Mouse (Mus musculus) hindbrain, embryonic 13.5 days (tissue): ENCODE results near the gene Rnase2b. TPM values are rescaled to one million over a fixed set of nuclear protein-coding genes. Genes with fewer than 3 reads are reported as not detected.
"Not testable (repeated sequence)": the region's sequence is repeated elsewhere in the genome, so short reads cannot be mapped to it uniquely, and the experiment has no call there.

Experiments
- ATAC-seq: fragments of 200-750 bp; cut with Nextera tagmentation; 2 replicates; pipeline ENCODE4 v1.8.0; 2017; ENCODE audit warnings: moderate TSS enrichment; ENCODE audit not compliant: low FRiP score
- H3K27ac ChIP-seq: fragments of 300-500 bp; sonication (generic); 2 replicates; pipeline ENCODE4 v1.5.1; 2015; ENCODE audit warnings: inconsistent platforms, mild to moderate bottlenecking, moderate library complexity
- H3K27me3 ChIP-seq: fragments of 300-500 bp; sonication (generic); 2 replicates; pipeline ENCODE4 v1.6.1; 2015; ENCODE audit warnings: mild to moderate bottlenecking, inconsistent platforms
- H3K36me3 ChIP-seq: fragments of 300-500 bp; sonication (generic); 2 replicates; pipeline ENCODE4 v1.6.1; 2015; ENCODE audit warnings: mild to moderate bottlenecking, inconsistent platforms
- H3K4me1 ChIP-seq: fragments of 300-500 bp; sonication (generic); replicated peaks from 2 replicates; pipeline ENCODE4 v1.6.1; 2015; ENCODE audit warnings: inconsistent platforms
- H3K4me2 ChIP-seq: fragments of 300-500 bp; sonication (generic); 2 replicates; pipeline ENCODE4 v1.6.1; 2015; ENCODE audit warnings: inconsistent platforms, mild to moderate bottlenecking, moderate library complexity
- H3K4me3 ChIP-seq: fragments of 300-500 bp; sonication (generic); 2 replicates; pipeline ENCODE4 v1.5.1; 2015; ENCODE audit warnings: mild to moderate bottlenecking, inconsistent platforms
- H3K9ac ChIP-seq: fragments of 300-500 bp; sonication (generic); 2 replicates; pipeline ENCODE4 v1.6.1; 2015; ENCODE audit warnings: mild to moderate bottlenecking, inconsistent platforms
- H3K9me3 ChIP-seq: fragments of 300-500 bp; sonication (generic); 2 replicates; pipeline ENCODE4 v1.6.1; 2016; ENCODE audit warnings: inconsistent platforms
- WGBS: fragments of 180-500 bp; shearing (Covaris S2); methylation state at CpG from one replicate; pipeline ENCODE4 v1.1.7; 2015; 5-methylcytosine and 5-hydroxymethylcytosine counted together
- polyA plus RNA-seq: library from polyadenylated mRNA; unstranded; fragments of >200 nt; fragmentation: Nextera tagmentation; extraction: Ambion mirVana; gene quantifications from 2 replicates; pipeline ENCODE4 v1.2.1, GENCODE M21; 2015

Gene Rnase2b
- polyA plus RNA-seq, result not detected in 2 replicates

DNA sequence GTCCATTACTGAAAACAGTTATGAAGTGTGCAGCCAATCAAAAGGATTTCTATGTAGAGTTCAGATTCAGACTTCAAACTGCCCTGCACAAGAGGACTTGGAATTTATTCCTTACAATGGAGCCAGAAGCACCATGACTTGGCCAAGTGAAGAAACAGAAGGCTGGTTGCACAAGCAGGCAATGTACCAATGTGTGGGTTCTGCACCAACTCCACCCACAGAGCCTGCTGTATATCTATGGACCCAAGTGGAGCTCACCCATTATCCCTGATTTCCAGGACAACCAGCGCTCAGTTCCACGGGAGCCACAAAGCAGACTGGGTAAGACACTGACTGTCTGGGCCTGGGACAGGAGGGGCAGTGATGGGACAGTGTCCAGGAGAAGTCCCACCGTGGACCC is at the start of gene Rnase2b:
Rnase2b (plus strand) TSS at position 285 of the 400 bp plus-strand sequence.
- H3K4me2 ChIP-seq, H3K4me1 ChIP-seq, H3K36me3 ChIP-seq, H3K9ac ChIP-seq, H3K27ac ChIP-seq, H3K9me3 ChIP-seq, ATAC-seq, H3K27me3 ChIP-seq, H3K4me3 ChIP-seq: not testable (repeated sequence)
- WGBS, result 100% methylated on average over 3 of the region's 3 CpGs

DNA sequence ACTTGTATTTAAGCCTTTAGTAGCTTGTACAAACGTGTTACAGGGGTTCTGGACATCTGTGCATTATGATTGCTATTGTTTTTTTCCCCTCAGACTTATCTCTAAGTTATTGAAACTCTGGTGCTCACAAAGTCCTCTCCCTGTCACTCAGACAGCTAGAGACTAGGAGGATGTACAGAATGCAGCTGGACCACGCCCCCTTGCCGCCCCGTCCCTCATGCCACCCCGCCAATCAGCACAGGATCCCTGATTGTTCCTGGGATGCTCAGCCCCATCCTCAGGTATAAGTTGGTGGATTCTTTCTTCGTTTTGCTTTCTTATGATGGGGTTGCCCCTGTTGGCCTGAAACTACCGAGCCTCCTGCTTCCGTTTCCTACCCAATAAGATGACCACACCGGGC is 48.6 kb upstream of the Rnase2b start:
- Histone ChIP-seq H3K27me3 (no peaks in the 10 kb centered on the region), H3K4me2 (no peak overlapping the region), H3K9me3 (0 out of 2 replicates have a peak, but pooled peaks cover under 1% of the 10 kb centered on the region), H3K4me3 (no peak overlapping the region), H3K4me1 (no peaks in the 10 kb centered on the region), H3K27ac (no peak overlapping the region), H3K9ac (no peak overlapping the region), H3K36me3 (no peaks in the 10 kb centered on the region)
- WGBS, result 30% methylated on average over 9 of the region's 9 CpGs
- no peak for ATAC-seq

DNA sequence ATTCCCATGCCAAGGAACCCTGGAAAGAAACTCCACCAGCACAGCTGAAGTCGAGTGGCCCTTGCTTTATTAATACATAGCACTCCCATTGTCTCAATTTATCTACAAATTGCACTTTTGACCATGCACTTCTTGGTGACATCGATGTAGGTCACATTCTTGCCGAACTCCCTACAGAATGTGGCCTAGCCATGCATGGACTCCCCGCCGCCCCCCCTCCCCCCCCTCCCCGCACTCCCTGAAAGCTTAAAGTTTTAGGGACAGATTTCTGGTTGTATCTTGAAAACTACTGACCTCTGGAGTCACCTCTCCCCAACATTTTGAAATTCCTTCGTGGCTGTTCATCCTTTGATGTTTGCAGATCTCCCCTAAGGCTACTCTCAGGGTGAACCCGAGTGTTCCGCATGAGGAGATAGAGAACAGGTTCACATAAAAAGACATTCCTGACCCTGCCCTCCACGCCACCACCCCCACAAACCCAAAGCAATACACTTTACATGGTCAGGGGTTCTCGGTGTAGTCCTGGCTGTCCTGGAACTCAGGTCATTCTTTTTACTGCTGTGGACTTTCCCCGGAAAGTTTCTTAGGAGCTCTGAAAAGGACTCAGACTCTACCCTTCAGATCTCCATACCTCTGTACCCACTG is 48.0 kb upstream of the Rnase2b start, which contains the start of gene Eddm3b:
Eddm3b (plus strand) TSS at position 511 of the 645 bp plus-strand sequence.
- H3K27ac ChIP-seq, result no peak within 1 kb of the TSS
- no peak within 1 kb of the TSS for H3K9ac ChIP-seq
- no peaks in the 10 kb centered on the region for H3K27me3 ChIP-seq
- H3K4me2 ChIP-seq, result no peak within 1 kb of the TSS
- no peak within 1 kb of the TSS for H3K4me3 ChIP-seq
- H3K4me1 ChIP-seq, result no peaks in the 10 kb centered on the region
- H3K9me3 ChIP-seq, result peaks cover 6% of the 10 kb centered on the region; the same call in 1 of the 2 replicates
- H3K36me3 ChIP-seq, result no peaks in the 10 kb centered on the region
- 38% methylated on average over 12 of the region's 12 CpGs for WGBS
- ATAC-seq, result no peak

DNA sequence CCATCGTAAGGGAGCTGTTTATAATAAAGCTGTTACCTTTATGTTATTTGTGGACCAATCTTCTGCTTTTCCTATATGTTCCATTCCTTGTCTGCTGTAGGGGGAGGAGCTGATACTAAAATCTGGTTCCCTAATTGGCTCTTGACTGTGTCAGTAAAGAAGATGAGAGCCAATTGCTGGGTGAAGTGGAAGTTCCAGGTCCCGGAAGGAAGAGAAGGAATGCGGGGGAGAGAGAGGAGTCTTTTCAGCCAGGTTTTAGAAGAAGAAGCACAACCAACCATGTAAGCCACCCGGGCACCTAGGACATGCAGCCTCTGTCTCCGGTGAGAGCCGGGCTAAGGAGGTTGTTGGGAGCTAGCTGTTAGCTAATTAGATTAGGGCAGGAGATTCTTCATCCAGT is 36.4 kb upstream of the Rnase2b start:
- no peak for ATAC-seq
- Histone ChIP-seq H3K4me3 (no peak overlapping the region), H3K4me2 (no peak overlapping the region), H3K36me3 (no peaks in the 10 kb centered on the region), H3K27ac (no peak overlapping the region), H3K9ac (no peak overlapping the region), H3K9me3 (no peaks in the 10 kb centered on the region), H3K27me3 (no peaks in the 10 kb centered on the region), H3K4me1 (no peaks in the 10 kb centered on the region; the same call in 1 of the 2 replicates)
- WGBS, result 83% methylated on average over 6 of the region's 6 CpGs

DNA sequence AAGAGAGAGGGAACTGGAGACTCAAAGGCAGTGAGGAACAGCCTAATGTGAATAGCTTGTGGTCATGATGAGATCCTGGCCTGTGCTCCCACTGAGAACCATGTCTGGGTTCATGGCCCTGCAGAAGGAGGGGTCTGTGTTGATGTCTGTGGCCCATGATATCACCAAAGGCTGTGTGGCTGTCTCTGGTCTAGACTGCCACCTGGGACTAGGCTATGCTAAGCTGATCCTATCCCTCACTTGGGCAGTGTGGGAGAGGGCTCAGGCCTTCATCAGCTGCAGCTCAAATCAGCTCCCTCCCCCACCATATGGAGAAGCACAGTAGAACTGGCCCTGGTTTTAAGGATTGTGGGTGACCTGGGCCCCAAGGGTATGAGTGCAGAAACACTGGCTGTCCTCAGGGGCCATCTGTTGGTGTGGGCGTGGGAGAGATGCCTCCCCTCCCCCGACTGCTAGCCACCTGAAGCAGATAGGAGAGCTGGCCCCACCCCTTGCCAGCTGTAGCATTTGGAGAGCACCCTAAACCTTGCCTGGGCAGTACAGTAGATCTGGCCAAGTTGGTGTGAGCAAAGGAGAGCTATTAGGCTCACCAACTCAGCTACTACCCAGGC is 34.3 kb upstream of the Rnase2b start:
- Histone ChIP-seq H3K9ac (no peak overlapping the region), H3K4me2 (no peak overlapping the region), H3K9me3 (no peaks in the 10 kb centered on the region), H3K27ac (no peak overlapping the region), H3K4me3 (no peak overlapping the region), H3K27me3 (no peaks in the 10 kb centered on the region), H3K36me3 (no peaks in the 10 kb centered on the region), H3K4me1 (no peaks in the 10 kb centered on the region)
- WGBS, result 79% methylated on average over 2 of the region's 2 CpGs
- no peak for ATAC-seq

DNA sequence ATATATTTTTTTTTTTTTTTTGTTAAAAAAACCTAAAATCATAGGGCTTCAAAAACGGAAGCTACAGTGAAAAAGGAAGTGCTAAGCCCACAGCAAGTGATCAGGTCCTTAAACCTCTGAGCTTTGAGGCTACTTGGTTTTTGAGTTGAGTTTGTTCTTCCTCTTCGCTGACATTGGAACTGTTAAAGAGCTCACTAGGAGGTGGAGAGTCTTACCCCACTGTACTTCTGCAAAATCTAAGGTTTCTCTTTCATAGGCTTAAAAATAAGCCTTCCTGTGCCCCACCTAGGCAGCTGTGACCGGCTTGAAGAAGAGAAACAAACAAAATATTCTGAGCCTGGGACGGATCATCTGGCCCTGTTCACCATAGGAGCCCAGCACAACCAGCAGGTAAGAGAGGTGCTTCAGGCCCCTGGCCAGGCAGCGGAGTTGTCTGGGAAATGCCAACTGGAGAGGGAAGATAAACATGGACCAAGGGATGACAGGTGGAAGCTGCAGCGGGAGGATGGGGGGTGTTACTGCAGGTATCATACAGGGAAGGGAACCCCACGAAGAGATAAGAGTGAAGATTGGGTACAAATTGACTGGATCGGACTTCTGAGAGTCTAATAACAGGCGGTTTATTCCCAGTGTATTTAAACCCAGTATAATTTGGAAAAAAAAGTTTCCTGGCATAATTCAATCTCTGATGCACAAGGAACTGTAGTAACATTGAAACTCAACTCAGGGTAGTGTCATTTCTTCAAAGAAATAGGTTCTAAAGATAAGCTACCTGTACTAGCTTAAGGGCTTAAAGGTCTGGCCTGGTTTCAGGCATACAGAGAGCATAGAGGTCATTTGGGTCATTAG is 33.1 kb upstream of the Rnase2b start:
- WGBS, result 86% methylated on average over 9 of the region's 9 CpGs
- Histone ChIP-seq H3K4me3 (no peak overlapping the region), H3K4me2 (no peak overlapping the region), H3K9me3 (no peaks in the 10 kb centered on the region), H3K4me1 (no peaks in the 10 kb centered on the region), H3K27ac (no peak overlapping the region), H3K9ac (no peak overlapping the region), H3K27me3 (no peaks in the 10 kb centered on the region), H3K36me3 (no peaks in the 10 kb centered on the region)
- ATAC-seq, result no peak

DNA sequence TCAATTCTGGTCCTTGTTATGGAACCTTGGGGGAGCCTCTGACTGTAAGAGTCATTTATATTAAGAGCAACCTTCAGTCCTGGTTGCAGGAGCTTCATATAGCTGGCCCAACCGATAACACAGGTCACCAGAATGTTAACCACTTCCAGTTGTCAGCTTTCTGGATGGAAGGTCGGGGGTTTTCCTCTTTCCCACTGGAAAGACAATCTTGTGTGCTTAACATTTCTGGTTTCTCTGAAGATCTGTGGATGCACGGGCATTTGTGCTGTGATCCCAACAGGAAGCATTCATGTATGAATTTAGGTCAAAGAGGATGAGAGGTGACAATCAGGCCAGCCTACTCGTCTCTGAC is 32.5 kb upstream of the Rnase2b start:
- WGBS, result 78% methylated on average over 4 of the region's 4 CpGs
- no peak for ATAC-seq
- H3K4me3 ChIP-seq, result no peak overlapping the region
- no peaks in the 10 kb centered on the region for H3K4me1 ChIP-seq
- no peaks in the 10 kb centered on the region for H3K27me3 ChIP-seq
- no peaks in the 10 kb centered on the region for H3K9me3 ChIP-seq
- no peak overlapping the region for H3K9ac ChIP-seq
- no peak overlapping the region for H3K4me2 ChIP-seq
- no peaks in the 10 kb centered on the region for H3K36me3 ChIP-seq
- H3K27ac ChIP-seq, result no peak overlapping the region

DNA sequence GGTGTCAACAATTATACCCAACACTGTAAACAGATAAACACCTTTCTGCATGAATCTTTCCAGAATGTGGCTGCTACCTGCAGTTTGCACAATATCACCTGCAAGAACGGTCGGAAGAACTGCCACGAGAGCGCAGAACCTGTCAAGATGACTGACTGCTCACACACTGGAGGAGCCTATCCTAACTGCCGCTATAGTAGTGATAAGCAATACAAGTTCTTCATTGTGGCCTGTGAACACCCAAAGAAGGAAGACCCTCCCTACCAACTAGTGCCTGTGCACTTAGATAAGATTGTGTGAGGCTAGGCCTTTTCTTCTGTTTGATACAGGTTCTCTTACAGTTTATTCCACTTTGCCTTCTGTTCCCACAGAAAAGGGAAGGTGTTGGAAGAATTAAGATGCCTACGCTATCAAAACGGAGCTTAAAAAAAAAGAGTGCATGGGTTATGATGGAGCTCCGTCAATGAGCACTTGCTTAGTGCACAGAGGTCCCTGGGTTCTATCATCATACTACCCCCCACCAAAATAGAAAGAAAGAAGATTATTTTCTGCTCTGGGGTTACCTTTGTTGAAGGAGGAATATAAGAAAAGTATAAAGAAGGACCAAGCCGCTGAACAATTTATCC is 31.6 kb upstream of the Rnase2b start:
- no peaks in the 10 kb centered on the region for H3K36me3 ChIP-seq
- ATAC-seq, result no peak
- 92% methylated on average over 9 of the region's 9 CpGs for WGBS
- no peak overlapping the region for H3K4me3 ChIP-seq
- H3K27me3 ChIP-seq, result no peaks in the 10 kb centered on the region
- H3K27ac ChIP-seq, result no peak overlapping the region
- no peak overlapping the region for H3K9ac ChIP-seq
- H3K9me3 ChIP-seq, result no peaks in the 10 kb centered on the region
- H3K4me1 ChIP-seq, result no peaks in the 10 kb centered on the region
- H3K4me2 ChIP-seq, result no peak overlapping the region

DNA sequence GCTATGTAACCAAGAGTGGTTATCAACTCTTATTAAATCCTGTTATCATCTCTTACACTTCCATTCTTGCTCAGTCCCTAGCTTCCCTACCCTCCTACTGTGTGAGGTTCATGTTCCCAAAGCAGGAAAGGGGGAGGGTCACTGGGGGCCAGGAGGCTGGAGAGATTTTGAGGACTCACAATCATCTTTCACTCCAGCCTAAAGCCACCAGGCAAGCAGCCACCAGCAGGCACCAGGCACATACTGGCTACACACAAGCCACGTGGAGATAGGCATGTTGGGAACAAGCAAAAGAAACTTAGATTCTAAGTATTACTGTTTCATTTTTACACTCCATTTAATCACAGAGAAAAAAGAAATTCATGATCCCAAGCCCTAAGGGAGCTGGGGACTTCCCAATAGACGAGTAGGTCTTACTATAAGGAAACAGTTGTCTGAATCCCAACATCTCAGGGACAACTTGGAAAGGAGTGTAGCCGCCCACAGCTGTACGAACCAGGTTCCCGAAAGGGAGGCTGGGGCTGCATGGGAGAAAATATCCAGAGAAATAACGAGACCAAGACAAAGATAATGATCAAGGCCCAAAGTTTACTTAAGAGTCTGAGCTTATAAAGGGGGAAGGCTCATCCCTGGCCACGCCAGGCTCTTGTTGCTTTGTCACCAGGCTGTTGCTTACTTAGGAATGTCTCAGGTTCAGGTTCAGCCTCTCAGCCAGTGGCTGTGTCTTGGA is 30.8 kb upstream of the Rnase2b start:
- no peaks in the 10 kb centered on the region for H3K4me1 ChIP-seq
- no peak for ATAC-seq
- no peaks in the 10 kb centered on the region for H3K27me3 ChIP-seq
- 84% methylated on average over 7 of the region's 7 CpGs for WGBS
- H3K4me3 ChIP-seq, result no peak overlapping the region
- H3K9me3 ChIP-seq, result no peaks in the 10 kb centered on the region
- no peak overlapping the region for H3K27ac ChIP-seq
- H3K36me3 ChIP-seq, result no peaks in the 10 kb centered on the region
- H3K4me2 ChIP-seq, result no peak overlapping the region
- H3K9ac ChIP-seq, result no peak overlapping the region

DNA sequence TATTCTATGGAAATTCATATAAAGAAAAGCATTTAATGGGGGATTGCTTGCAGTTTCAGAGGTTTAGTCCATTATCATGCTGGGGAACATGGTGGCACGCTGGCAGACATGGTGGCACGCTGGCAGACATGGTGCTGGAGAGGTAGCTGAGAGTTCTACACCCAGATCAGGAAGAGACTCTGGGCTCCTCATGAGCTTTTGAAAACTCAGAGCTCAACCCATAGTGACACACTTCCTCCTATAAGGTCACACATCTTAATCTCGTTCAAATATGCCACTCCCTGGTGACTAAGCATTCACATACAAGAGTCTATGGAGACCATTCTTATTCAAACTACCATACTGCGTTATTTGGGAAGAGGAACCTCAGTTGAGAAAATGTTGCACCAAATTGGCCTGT is 29.7 kb upstream of the Rnase2b start:
- Histone ChIP-seq H3K27me3 (no peaks in the 10 kb centered on the region), H3K4me1 (no peaks in the 10 kb centered on the region), H3K9ac (no peak overlapping the region), H3K4me2 (no peak overlapping the region), H3K36me3 (no peaks in the 10 kb centered on the region), H3K27ac (no peak overlapping the region), H3K4me3 (no peak overlapping the region), H3K9me3 (no peaks in the 10 kb centered on the region)
- WGBS, result 93% methylated on average over 4 of the region's 4 CpGs
- no peak for ATAC-seq

DNA sequence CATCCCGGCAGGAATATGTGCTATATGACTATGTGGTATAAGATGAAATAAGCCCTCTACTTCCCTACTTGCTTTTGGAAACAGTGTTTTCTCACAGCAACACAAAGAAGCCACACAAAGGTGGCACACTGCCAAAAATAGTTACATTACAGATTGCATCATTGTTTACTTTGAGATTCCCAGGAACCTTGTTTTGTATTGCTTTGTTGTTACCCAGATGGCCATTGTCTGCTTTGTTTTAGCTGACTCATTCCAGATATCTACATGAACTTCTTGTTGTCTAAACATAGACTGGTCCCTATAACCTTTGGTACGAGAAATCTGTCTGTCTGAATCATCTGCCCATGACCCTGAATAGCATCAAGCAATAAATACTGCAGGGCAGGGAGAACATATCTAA is 21.7 kb upstream of the Rnase2b start:
- Histone ChIP-seq H3K4me3 (no peak overlapping the region), H3K36me3 (no peaks in the 10 kb centered on the region), H3K4me2 (no peak overlapping the region), H3K4me1 (no peaks in the 10 kb centered on the region), H3K9me3 (no peaks in the 10 kb centered on the region), H3K27ac (no peak overlapping the region), H3K9ac (no peak overlapping the region), H3K27me3 (no peaks in the 10 kb centered on the region)
- WGBS, result 83% methylated on average over 2 of the region's 2 CpGs
- no peak for ATAC-seq

DNA sequence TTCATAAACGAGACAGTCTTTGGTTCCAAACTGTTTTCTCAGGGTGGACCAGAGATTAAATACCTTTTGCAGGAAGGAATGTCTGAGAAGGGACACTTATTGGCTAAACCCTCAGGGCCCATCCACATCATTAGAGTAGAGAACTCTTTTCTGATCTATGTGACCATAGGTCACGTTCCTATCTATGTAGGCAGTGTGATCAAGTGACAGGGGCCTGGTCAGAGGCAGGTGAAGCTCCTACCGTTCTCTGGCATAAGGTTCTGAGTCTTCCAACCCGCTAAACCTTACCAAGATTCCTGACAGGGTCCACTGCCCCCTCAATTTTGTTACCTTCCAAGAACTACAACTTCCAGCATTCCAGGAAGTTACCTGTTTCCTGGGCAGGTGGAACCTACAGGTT is 19.9 kb upstream of the Rnase2b start:
- Histone ChIP-seq H3K27ac (no peak overlapping the region), H3K36me3 (no peaks in the 10 kb centered on the region), H3K27me3 (no peaks in the 10 kb centered on the region), H3K9ac (no peak overlapping the region), H3K4me2 (no peak overlapping the region), H3K9me3 (no peaks in the 10 kb centered on the region), H3K4me1 (no peaks in the 10 kb centered on the region; the same call in 1 of the 2 replicates), H3K4me3 (no peak overlapping the region)
- ATAC-seq, result no peak
- 92% methylated on average over 4 of the region's 4 CpGs for WGBS
